ENCODE assay signal across 8 mouse cellular contexts in genomic region chr19:60553501-60553900, GRCm38 (mm10). TPM values are rescaled to one million over a fixed set of nuclear protein-coding genes. Genes with fewer than 3 reads are reported as not detected.
DNase-seq lines count a peak whose midpoint lies in the region; TF ChIP-seq lines count a peak whose summit lies in the region.

No protein-coding gene starts in this region.

- H3K27me3 ChIP-seq in heart, embryonic 10.5 days (ENCODE audit: insufficient read depth, poor library complexity, severe bottlenecking) = no peaks in the 10 kb centered on the region
- no peaks in the 10 kb centered on the region for H3K27me3 ChIP-seq in spleen, adult 2 months (ENCODE audit: control insufficient read depth, insufficient read depth, low read length)

- H3K4me3 ChIP-seq in heart, embryonic 10.5 days = no peak overlapping the region
- H3K4me3 ChIP-seq in embryonic fibroblast, embryonic 13.5 days (ENCODE audit: insufficient read depth, low read length) = no peak overlapping the region
- H3K4me3 ChIP-seq in spleen, adult 2 months (ENCODE audit: extremely low read depth, insufficient read depth, insufficient read length) = no peak overlapping the region

- peaks cover 14% of the 10 kb centered on the region for H3K36me3 ChIP-seq in heart, embryonic 10.5 days
- H3K36me3 ChIP-seq in spleen, adult 2 months (ENCODE audit: control insufficient read depth, insufficient read depth, low read length) = peaks cover 6% of the 10 kb centered on the region

- H3K9me3 ChIP-seq in heart, embryonic 10.5 days = no peaks in the 10 kb centered on the region

- H3K27ac ChIP-seq in heart, embryonic 10.5 days = no peak overlapping the region
- no peak overlapping the region for H3K27ac ChIP-seq in embryonic fibroblast, embryonic 13.5 days (ENCODE audit: insufficient read depth, low read length)
- H3K27ac ChIP-seq in spleen, adult 2 months (ENCODE audit: insufficient read depth, low read length) = no peak overlapping the region

- 0 out of 2 replicates have a peak, but pooled peaks have one; percentile 10 for TF ChIP-seq CTCF in embryonic fibroblast, embryonic 13.5 days (IDR thresholded peaks at IDR 0.05; ENCODE audit: borderline replicate concordance, insufficient read depth, low read length)
- TF ChIP-seq CTCF in spleen, adult 2 months (IDR thresholded peaks at IDR 0.05; ENCODE audit: extremely low read depth, insufficient read depth, insufficient read length, insufficient replicate concordance) = peak; percentile 44; the same call in 1 of the 2 replicates

- no peaks in the 10 kb centered on the region for H3K4me1 ChIP-seq in heart, embryonic 10.5 days
- H3K4me1 ChIP-seq in embryonic fibroblast, embryonic 13.5 days (ENCODE audit: control insufficient read depth, insufficient read depth, low read length) = 0 out of 2 replicates have a peak, but pooled peaks cover 6% of the 10 kb centered on the region
- H3K4me1 ChIP-seq in spleen, adult 2 months (ENCODE audit: control insufficient read depth, insufficient read depth, insufficient read length) = no peaks in the 10 kb centered on the region

- no peak for TF ChIP-seq POLR2A in embryonic fibroblast, embryonic 13.5 days (IDR thresholded peaks at IDR 0.05; ENCODE audit: low read depth, low read length)
- no peak for TF ChIP-seq POLR2A in spleen, adult 2 months (IDR thresholded peaks at IDR 0.05; ENCODE audit: low read depth, low read length)

- DNase-seq in heart, adult 8-10 months (ENCODE audit: low spot score) = peak; percentile 50
- DNase-seq in heart, embryonic 10.5 days (ENCODE audit: low spot score) = no peak
- DNase-seq in CD4-positive, CD25-positive, alpha-beta regulatory T cell, adult 2 months (ENCODE audit: low read depth, low spot score) = peak; percentile 72
- DNase-seq in adrenal gland, postnatal 14 days = peak; percentile 74
- DNase-seq in kidney, postnatal 36 days = peak; percentile 59 to 86
- peak; percentile 71 for DNase-seq in lung, postnatal 10 days
- peak; percentile 23 to 51 for DNase-seq in spleen, adult 2 months (ENCODE audit: low read depth in 1 of 2, low spot score in 2 of 2)

RNA-seq across cellular contexts. Expression of gene Cacul1, which starts 27.3 kb away (rescaled TPM):
- total RNA-seq in heart, adult 8-10 months (2022) = 10 to 100 TPM; 24.8 to 30.4 (median 27.9) TPM
- 20.8 and 26.3 TPM in 2 replicates for polyA plus RNA-seq in heart, embryonic 10.5 days (2016; fragmentation: Nextera tagmentation; extraction: Ambion mirVana)
- 36.0 and 42.8 TPM in 2 replicates for total RNA-seq in adrenal gland, postnatal 14 days (2021)
- polyA plus RNA-seq in embryonic fibroblast, embryonic 13.5 days (2011; ENCODE audit: insufficient read length, low read depth, missing spikeins) = 48.8 and 52.6 TPM in 2 replicates
- 7.9 and 10.4 TPM in 2 replicates for polyA plus RNA-seq in spleen, adult 2 months (2012; rRNA removed)
